Mouse (Mus musculus): ENCODE measurements around the gene Gabbr2.

DNA sequence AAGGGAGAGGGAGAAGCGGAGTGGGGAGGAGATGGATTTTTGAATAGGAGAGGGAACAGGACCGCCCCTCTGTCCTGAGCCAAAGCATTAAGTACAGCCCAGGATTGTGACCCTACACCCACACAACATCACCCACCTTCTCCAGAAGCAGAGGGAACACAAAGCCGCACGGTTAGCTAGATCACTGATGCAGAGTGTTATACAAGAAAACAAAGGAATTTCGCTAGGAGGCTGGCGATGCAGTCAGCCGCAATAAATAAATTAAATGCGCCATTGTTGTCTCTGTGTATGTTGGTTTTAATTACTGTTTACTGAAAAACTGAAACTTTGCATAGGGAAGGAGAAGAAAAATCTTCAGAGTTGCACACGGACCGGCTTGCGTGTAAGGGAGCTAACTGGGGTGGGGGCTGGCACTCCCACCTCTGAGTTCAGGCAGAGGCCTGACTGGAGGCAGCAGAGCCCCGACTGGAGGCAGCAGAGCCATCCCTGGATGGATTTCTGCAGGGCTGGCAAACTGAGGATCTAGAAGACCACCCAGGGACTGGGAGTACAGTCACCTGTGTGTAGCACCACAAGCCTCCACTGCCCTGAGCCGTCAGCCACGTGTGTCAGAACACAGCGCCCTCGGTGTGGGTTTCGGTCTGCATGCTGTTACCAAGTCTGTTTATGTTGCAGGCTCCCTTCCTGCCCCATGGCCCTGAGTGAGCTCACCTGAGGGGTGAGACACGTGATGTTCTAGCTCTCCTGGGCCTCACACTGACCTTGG lies 93.9 kb downstream of the Gabbr2 start:
- TF ChIP-seq CTCF (IDR thresholded peaks at IDR 0.05; ENCODE audit: low read depth, low read length): no peak
- no peak for TF ChIP-seq EP300 (IDR thresholded peaks at IDR 0.05; ENCODE audit: insufficient read depth, low read depth, low read length)

All from ES-Bruce4 (cell line).